Mouse (Mus musculus) olfactory bulb, adult 2 months (tissue): ENCODE results near the gene Zfp536.

Experiments used
- CTCF ChIP-seq: fragments of 200-500 bp; IDR thresholded peaks from 2 replicates; pipeline ENCODE4 v1.5.1; 2012; ENCODE audit warnings: low read depth, mild to moderate bottlenecking, low read length, moderate library complexity; ENCODE audit not compliant: insufficient read depth
- POLR2A ChIP-seq: fragments of 200-500 bp; IDR thresholded peaks from 2 replicates; pipeline ENCODE4 v1.6.1; 2012; ENCODE audit warnings: mild to moderate bottlenecking, low read depth, low read length, moderate library complexity; ENCODE audit not compliant: insufficient read depth

- TF ChIP-seq CTCF (no peak), POLR2A (no peak)
These were observed 299.9 kb downstream of the Zfp536 start for GRCm38 (mm10) chr7:37473311-37474084.
